Mouse (Mus musculus) left cerebral cortex, postnatal 4 days (tissue): Measurements from ENCODE around the gene Ttc19. TPM values are rescaled to one million over a fixed set of nuclear protein-coding genes. Genes with fewer than 3 reads are reported as not detected.

Experiments
- DNase-seq: peaks from one replicate; pipeline ENCODE4 v3.0.0-alpha.2; 2022
- intact Hi-C: fragments of 180-260 bp; cut with DNase I; formaldehyde crosslinking; loops from one replicate; pipeline ENCODE4 v1.15.1; 2025
- total RNA-seq, 2 experiments: library from RNA; stranded (reverse); gene quantifications; 2 replicates each; pipeline ENCODE4 v1.2.3; 2021

The Ttc19 gene
- total RNA-seq, result 10 to 100 TPM; 54.9 to 59.5 TPM

- DNase-seq, result peak; percentile 96
- intact Hi-C loops, result no loop called here
Observed at GRCm38 (mm10) chr11:62280675-62281600, at the start of gene Ttc19, which contains the start of gene Zswim7. Gene Ttc19 (plus strand): TSS chr11:62281473. Gene Zswim7 (minus strand): TSS chr11:62281375.

GRCm38 (mm10) chr11:62240631-62241261 is 40.5 kb upstream of the Ttc19 start:
- intact Hi-C loops, result no loop called here
- DNase-seq, result no peak

- intact Hi-C loops, result no loop called here
- DNase-seq, result no peak
Observed at GRCm38 (mm10) chr11:62243871-62244270, 37.4 kb upstream of the Ttc19 start.

- intact Hi-C loops, result no loop called here
Observed at GRCm38 (mm10) chr11:62244471-62244870, 36.8 kb upstream of the Ttc19 start.

GRCm38 (mm10) chr11:62247759-62248400 is 33.4 kb upstream of the Ttc19 start:
- intact Hi-C loops, result no loop called here
- DNase-seq, result no peak

More at GRCm38 (mm10) chr11:62244471-62244870, 36.8 kb upstream of the Ttc19 start:
- no peak for DNase-seq

- DNase-seq, result peak; percentile 66
- intact Hi-C loops, result no loop called here
Observed at GRCm38 (mm10) chr11:62248401-62249244, 32.6 kb upstream of the Ttc19 start, which contains the start of gene Adora2b. Gene Adora2b (plus strand): TSS chr11:62248984.

- DNase-seq, result no peak
- intact Hi-C loops, result no loop called here
Observed at GRCm38 (mm10) chr11:62249266-62250037, 31.8 kb upstream of the Ttc19 start.

GRCm38 (mm10) chr11:62251047-62251446 is 30.2 kb upstream of the Ttc19 start:
- intact Hi-C loops, result no loop called here
- no peak for DNase-seq

- intact Hi-C loops, result no loop called here
- no peak for DNase-seq
Observed at GRCm38 (mm10) chr11:62253380-62253779, 27.9 kb upstream of the Ttc19 start.

GRCm38 (mm10) chr11:62259214-62259613 is 22.1 kb upstream of the Ttc19 start:
- DNase-seq, result no peak
- intact Hi-C loops, result no loop called here

- peak; percentile 64 for DNase-seq
- intact Hi-C loops, result no loop called here
Observed at GRCm38 (mm10) chr11:62263599-62263998, 17.7 kb upstream of the Ttc19 start.

- no peak for DNase-seq
- intact Hi-C loops, result no loop called here
Observed at GRCm38 (mm10) chr11:62264018-62264417, 17.3 kb upstream of the Ttc19 start.

- intact Hi-C loops, result no loop called here
- DNase-seq, result no peak
Observed at GRCm38 (mm10) chr11:62265642-62266041, 15.6 kb upstream of the Ttc19 start.

- intact Hi-C loops, result no loop called here
- peak; percentile 31 for DNase-seq
Observed at GRCm38 (mm10) chr11:62266466-62267214, 14.6 kb upstream of the Ttc19 start.

GRCm38 (mm10) chr11:62268381-62268780 is 12.9 kb upstream of the Ttc19 start:
- no peak for DNase-seq
- intact Hi-C loops, result no loop called here

GRCm38 (mm10) chr11:62269097-62269496 is 12.2 kb upstream of the Ttc19 start:
- intact Hi-C loops, result no loop called here
- no peak for DNase-seq

GRCm38 (mm10) chr11:62270851-62271250 is 10.4 kb upstream of the Ttc19 start:
- intact Hi-C loops, result no loop called here
- DNase-seq, result no peak

GRCm38 (mm10) chr11:62277086-62277485 is 4.2 kb upstream of the Ttc19 start:
- intact Hi-C loops, result loop anchor here (5.0 kb wide), 1 partner anchor 325 kb away; no protein-coding TSS in a partner anchor
- no peak for DNase-seq

- DNase-seq, result peak; percentile 78
- intact Hi-C loops, result loop anchor here (1.0 to 5.0 kb wide), 3 partner anchors 151 to 326 kb away; no protein-coding TSS in a partner anchor
Observed at GRCm38 (mm10) chr11:62278027-62278426, 3.2 kb upstream of the Ttc19 start.
